Mouse (Mus musculus) heart, postnatal 14 days (tissue): ENCODE measurements around the gene Eif3l. TPM values are rescaled to one million over a fixed set of nuclear protein-coding genes. Genes with fewer than 3 reads are reported as not detected.

Source experiments
- DNase-seq, 2 experiments: peaks; one replicate each; pipeline ENCODE4 v3.0.0; 2021 to 2022
- intact Hi-C: fragments of 180-260 bp; cut with DNase I; formaldehyde crosslinking; loops from one replicate; pipeline ENCODE4 v1.15.1; 2025
- total RNA-seq, 2 experiments: library from RNA; stranded (reverse); gene quantifications; 2 replicates each; pipeline ENCODE4 v1.2.3; 2021

Eif3l gene
- total RNA-seq, 2 experiments from 2014 or later, result 73.8 to 81.1 TPM

DNA sequence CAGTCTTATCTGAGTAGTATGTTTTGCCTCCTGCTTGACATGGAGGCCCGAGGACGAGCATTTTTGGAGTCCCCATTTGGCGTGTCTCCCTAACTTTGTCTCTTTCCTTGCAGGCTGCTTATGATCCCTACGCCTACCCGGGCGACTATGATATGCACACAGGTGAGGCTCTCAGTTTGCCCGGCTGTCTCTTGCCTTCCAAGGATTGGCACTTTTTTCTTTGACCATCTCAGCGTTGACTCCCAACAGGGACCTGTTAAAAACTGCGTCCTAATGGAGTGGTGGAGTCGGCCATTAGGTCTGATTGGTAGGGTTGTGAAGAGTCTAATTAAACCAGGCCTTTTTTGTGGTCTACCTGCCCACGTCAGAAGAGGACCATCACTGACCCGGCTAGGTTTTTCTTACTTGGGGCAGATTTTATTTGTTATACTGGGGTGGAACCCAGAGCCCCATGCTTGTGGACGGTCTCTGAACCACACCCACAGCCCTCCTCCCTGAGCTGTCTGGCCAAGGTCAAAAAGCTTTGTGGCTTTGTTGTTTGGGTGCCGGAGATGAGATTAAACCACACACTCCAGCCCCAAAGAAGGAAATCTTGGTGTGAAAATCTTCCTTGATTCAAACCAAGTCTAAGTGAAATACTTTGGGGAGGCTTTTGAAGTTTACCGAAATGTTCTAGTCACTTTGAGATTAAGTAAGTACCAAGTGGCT, 833 bp downstream of the Eif3l start:
- intact Hi-C loops, result no loop called here
- DNase-seq, result no peak

DNA sequence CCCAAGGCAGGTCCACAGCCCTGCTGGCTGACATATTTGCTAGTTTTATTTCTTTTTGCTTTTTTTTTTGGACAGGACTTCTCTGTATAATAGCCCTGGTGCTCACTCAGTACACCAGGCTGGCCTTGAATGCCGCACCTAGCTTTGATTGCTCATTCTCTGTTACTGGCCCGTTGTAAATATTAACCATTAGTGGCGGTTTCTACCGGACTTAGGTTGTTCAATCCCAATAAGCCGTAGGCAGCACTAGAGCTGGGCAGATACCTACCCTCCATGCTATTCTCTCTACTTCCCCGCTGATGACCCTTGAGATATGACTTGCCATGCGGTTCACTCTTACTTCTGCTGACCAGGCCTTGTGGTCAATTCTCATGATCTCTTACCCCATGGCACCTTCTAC, 4.6 kb downstream of the Eif3l start:
- intact Hi-C loops, result no loop called here

DNA sequence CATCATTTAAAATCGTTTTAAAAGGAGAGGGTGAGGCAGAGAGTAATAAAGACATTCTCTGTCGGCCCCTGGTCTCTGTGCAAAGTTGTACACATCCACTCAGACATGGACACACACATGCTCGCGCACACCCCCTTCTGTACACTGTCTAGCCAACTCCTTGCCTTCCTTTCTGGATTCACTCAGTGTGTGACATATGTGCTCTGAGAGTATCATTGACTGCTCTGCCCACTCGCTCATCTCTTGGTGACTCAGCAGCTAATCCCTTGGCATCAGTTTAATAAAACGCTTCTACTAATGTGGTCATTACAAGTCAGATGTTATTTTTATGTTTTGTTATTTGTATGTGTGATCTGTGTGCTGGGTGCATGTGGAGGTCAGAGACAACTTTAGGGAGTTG, 17.3 kb downstream of the Eif3l start:
- no peak for DNase-seq
- intact Hi-C loops, result loop anchor here (2.0 kb wide), 2 partner anchors 35 to 57 kb away; no protein-coding TSS in a partner anchor

More for the DNA sequence above, 4.6 kb downstream of the Eif3l start:
- DNase-seq, result no peak

DNA sequence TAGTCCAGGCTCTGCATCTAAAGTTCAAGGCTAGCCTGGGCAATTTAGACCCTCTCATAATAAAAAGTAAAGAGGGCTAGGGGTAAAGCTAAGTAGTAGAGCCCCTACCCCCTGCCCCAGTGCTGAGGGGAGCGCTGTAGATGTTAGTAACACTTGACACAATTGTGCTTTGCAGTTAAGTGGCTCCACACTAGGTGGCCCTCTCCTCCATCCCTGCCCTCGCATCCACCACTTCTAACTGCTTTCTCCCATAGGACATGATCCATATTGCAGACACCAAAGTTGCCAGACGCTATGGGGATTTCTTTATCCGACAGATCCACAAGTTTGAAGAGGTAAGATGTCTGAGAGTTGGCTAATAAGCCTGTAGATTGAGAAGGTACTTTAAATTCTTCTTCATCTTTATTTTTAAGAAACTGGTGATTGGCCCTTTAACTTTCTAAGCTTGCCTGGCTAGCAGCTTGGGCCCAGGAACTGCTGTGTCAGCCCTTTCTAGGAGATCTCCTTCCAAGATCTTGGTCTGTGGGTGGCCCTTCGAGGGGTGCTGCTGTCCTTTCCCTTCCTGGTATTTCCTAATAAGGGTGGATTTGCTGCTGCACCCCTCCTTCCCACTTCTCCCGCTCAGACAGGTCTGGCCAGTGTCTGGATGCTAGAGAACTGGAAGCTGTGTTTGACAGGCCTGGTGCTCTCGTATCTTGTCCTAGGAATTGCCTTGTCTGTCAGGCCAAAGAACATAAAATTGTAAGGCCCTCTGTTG, 18.3 kb downstream of the Eif3l start:
- DNase-seq, result peak; percentile 53 to 55
- intact Hi-C loops, result loop anchor here (2.0 kb wide), 2 partner anchors 34 to 56 kb away; no protein-coding TSS in a partner anchor

DNA sequence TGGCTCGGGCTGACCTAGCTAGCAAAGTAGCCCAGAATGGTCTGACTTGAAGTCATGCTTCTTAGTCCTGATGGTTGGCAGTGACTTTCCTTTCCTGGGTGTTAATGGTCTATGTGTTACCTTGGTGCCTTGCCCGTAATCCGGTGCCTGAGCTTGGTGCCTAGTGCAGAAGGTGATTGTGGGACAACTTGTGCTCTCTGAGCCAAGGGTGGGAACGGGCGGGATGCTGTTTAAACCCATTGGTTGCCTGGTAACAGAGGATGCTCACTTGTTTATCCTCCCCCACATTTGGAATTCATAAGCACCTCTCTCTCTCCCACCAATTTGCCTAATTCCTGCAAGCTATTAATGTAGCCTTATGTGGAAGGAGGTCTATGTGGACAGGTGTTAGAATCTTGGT, 20.5 kb downstream of the Eif3l start:
- no peak for DNase-seq
- intact Hi-C loops, result no loop called here

DNA sequence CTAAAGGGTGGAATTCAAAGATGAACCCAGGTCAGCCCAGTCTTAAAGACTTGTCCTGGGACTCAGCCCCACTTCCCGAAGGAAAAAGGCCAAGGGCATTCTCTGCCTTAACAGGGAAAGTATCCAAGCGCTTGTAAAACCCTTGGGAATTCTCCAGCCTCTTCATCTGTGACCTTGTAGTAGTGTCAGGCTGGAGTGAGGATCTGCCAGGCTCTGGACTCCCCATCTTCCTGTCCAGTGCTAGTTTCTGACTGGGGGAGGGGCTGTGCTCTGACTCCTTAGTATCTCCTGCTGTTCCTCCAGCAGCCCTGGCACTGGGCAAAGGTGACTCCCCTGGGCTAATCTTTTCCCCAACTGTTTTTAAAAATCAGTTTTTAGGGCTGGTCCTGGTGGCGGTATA, 21.6 kb downstream of the Eif3l start:
- peak; percentile 26 to 29 for DNase-seq
- intact Hi-C loops, result no loop called here

GRCm38 (mm10) chr15:79097135-79097534, 22.2 kb downstream of the Eif3l start:
- intact Hi-C loops, result no loop called here
- no peak for DNase-seq

GRCm38 (mm10) chr15:79097611-79098025, 22.6 kb downstream of the Eif3l start:
- peak; percentile 69 to 78 for DNase-seq
- intact Hi-C loops, result loop anchor here (2.0 kb wide), 1 partner anchor 15 kb away; no protein-coding TSS in a partner anchor

- peak in 1 of 2 experiments; percentile 34 for DNase-seq
- intact Hi-C loops, result loop anchor here (2.0 kb wide), 1 partner anchor 15 kb away; no protein-coding TSS in a partner anchor
Measured at GRCm38 (mm10) chr15:79098220-79098619, 23.2 kb downstream of the Eif3l start.

- intact Hi-C loops, result loop anchor here (2.0 kb wide), 1 partner anchor 14 kb away; no protein-coding TSS in a partner anchor
- DNase-seq, result peak; percentile 40 to 41
Measured at GRCm38 (mm10) chr15:79098868-79099267, 23.9 kb downstream of the Eif3l start.

DNA sequence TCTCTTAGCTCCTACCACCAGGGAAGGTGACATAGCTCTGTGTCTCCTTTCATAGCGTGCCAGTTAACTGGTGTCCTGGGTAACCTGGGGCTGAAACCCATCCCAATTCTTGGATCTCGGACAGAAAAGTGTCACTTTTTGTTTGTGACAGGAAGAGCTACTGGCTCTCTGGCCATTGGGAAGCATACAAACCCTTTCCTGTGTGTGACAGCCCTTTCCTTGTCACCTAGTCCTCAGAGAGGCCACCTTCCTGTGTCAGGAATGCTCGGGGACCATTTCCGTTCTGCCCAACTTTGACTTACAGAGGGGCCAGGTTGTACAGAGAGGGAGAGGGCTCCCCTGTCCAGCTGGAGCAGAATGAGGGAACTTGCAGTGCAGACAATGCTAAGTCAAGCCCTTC, 24.5 kb downstream of the Eif3l start:
- peak in 1 of 2 experiments; percentile 14 for DNase-seq

DNA sequence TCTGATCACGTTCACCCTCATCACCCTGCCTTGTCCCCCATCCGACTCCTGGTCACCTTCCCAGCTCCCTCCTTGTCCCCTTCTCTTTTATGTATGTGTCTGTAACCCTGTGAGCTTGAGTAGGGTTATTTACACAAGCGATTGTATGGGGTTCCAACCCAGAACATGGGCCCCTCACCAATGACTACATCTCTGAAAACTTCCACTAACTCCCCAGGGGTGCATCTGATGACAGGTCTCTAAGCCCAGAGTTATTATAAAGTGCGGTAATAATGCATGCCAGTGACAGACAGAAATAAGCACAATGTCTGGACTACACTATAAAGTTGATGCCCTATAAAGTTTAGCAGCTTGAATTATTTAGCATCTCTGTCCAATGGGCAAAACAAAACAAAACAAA, 25.4 kb downstream of the Eif3l start:
- intact Hi-C loops, result no loop called here
- no peak for DNase-seq

More for the DNA sequence above, 24.5 kb downstream of the Eif3l start:
- intact Hi-C loops, result loop anchor here (2.0 kb wide), 1 partner anchor 13 kb away; no protein-coding TSS in a partner anchor

DNA sequence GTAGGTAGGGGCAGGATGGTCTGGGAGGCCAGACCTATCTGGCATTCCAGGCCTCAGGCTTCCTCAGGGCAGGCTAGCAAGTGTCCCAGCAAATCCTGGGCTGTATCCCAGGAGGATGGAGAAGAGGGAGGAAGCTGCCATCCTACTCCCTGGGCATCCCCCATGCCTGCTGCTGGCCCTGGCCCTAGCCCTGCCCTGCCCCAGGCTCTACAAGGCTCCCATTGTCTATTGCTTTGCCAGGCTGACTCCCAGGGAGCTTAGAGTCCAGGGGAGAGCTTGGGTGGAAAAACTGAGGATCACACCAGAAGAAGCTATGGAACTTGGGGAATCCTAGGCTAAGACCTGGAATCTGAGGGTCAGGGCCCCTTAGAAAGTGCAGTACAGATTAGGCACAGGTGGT, 26.6 kb downstream of the Eif3l start:
- intact Hi-C loops, result no loop called here
- no peak for DNase-seq

DNA sequence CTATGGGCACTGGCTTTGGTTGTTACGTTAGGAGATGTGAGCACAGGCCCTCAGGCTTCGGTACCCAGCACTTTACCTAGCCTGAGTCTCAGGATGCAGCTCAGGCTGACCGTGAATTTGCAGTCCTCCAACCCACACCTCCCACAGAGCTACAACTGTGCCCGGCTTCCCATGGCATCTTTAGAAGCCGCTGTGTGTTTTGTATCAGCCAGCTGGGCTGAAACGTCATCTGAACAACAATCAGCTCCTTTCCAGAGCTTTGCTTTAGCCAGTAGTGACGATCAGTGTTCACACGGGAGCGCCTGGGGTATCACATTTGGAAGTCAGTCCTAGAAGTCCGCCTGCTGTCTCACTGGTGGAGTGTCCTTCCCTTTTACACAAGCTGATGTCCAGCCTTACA, 28.3 kb downstream of the Eif3l start:
- intact Hi-C loops, result no loop called here
- DNase-seq, result no peak

- no peak for DNase-seq
- intact Hi-C loops, result no loop called here
Measured at GRCm38 (mm10) chr15:79105804-79106203, 30.8 kb downstream of the Eif3l start.

DNA sequence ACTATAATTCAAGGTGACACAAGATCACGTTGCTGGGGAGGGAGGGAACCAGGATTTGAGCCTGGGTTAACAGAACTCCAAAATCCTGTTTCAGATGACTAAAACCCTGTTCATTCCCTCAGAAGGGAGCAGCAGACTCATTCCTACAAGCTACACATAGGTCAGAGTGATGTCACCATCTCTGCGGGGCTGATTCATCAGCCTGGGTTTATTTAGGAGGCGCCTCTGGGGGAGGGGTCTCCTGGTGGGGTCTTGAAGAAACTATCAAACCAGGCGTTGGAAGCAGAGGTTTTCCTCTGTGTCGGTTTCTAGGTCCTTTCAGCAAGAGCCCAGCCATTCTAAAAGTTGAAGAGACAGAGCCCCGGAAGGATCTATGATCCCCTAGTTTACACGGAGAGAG, 33.0 kb downstream of the Eif3l start:
- intact Hi-C loops, result no loop called here
- DNase-seq, result no peak

- peak; percentile 77 to 83 for DNase-seq
Measured at GRCm38 (mm10) chr15:79108421-79109320, 33.7 kb downstream of the Eif3l start, which contains the start of gene Micall1. TSS of gene Micall1 (plus strand) at chr15:79108898.

GRCm38 (mm10) chr15:79109321-79109934, 34.4 kb downstream of the Eif3l start:
- no peak for DNase-seq

More at GRCm38 (mm10) chr15:79108421-79109320, 33.7 kb downstream of the Eif3l start, which contains the start of gene Micall1:
- intact Hi-C loops, result no loop called here

GRCm38 (mm10) chr15:79110031-79110430, 35.1 kb downstream of the Eif3l start:
- DNase-seq, result no peak
- intact Hi-C loops, result no loop called here

More at GRCm38 (mm10) chr15:79109321-79109934, 34.4 kb downstream of the Eif3l start:
- intact Hi-C loops, result no loop called here

- intact Hi-C loops, result no loop called here
- DNase-seq, result no peak
Measured at GRCm38 (mm10) chr15:79110528-79110927, 35.5 kb downstream of the Eif3l start.
